Mouse (Mus musculus) brain, embryonic 14.5 days (tissue): ENCODE data around the gene Ptpra.

Experiments used
- CTCF ChIP-seq: fragments of 200-500 bp; IDR thresholded peaks from 2 replicates; pipeline ENCODE4 v1.5.1; 2012; ENCODE audit warnings: inconsistent platforms, mild to moderate bottlenecking, moderate library complexity, borderline replicate concordance; ENCODE audit not compliant: insufficient read depth, insufficient read length; ENCODE audit errors: extremely low read depth
- POLR2A ChIP-seq: fragments of 200-500 bp; IDR thresholded peaks from 2 replicates; pipeline ENCODE4 v1.6.1; 2012; ENCODE audit warnings: mild to moderate bottlenecking, inconsistent platforms, borderline replicate concordance; ENCODE audit not compliant: poor library complexity, insufficient read depth, insufficient read length, severe bottlenecking; ENCODE audit errors: extremely low read depth

- TF ChIP-seq CTCF: no peak
- TF ChIP-seq POLR2A: no peak
Observed at GRCm38 (mm10) chr2:130556292-130556691, 106.2 kb downstream of the Ptpra start.
